Mouse (Mus musculus): ENCODE data around the gene Sae1.

- peak; percentile 46; the same call in 1 of the 2 replicates for TF ChIP-seq CTCF (IDR thresholded peaks at IDR 0.05; ENCODE audit: borderline replicate concordance, extremely low read depth, insufficient read depth, insufficient read length)
- TF ChIP-seq POLR2A (IDR thresholded peaks at IDR 0.05; ENCODE audit: borderline replicate concordance, extremely low read depth, insufficient read depth, insufficient read length, poor library complexity, severe bottlenecking): no peak
Measured at GRCm38 (mm10) chr7:16294346-16294745, 93.3 kb downstream of the Sae1 start.

Measured in brain, embryonic 14.5 days (tissue).